Mouse (Mus musculus) c-Kit-positive CD71-positive TER-119-positive erythroid progenitor cells, embryonic 14.5 days (primary cell): Measurements from ENCODE around the gene Gsg1l.

Source experiments
- DNase-seq: peaks from one replicate; pipeline ENCODE4 v3.0.0-alpha.2; 2013; ENCODE audit warnings: low spot score

Gsg1l gene

DNA sequence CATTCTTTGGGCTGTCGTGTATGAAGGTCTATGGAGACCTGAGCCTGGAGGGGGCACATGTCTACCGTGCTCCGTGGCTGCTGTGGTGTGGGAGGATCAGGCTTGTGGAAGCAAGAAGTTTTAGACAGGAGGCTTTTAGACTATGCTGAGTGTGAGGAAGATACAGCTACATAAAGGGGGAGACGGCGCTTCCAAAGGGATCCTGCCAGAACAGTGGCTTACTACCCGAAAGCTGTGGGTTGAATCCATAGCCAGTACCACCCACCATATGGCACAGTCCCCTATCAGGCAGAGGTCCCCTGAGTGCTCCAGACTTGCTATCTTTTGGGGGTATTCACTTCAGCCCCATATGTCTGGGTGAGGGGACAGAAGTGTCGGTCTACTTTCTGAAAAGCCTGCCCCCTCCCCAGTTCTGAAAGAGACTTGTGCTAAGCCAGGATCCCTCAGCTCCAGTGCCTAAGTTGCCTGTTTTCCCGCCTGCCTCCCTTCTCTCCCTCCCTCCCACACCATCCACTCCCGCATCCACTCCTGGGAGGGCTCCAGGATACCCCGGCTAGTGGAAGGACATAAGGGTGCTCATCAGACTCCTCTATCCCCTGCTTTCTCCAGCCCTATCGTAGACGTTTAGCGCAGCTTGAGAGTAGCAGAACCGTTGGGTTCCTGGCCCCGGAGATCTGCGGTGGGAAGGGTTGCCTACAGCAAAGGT lies 1.1 kb downstream of the Gsg1l start:
- DNase-seq: no peak

DNA sequence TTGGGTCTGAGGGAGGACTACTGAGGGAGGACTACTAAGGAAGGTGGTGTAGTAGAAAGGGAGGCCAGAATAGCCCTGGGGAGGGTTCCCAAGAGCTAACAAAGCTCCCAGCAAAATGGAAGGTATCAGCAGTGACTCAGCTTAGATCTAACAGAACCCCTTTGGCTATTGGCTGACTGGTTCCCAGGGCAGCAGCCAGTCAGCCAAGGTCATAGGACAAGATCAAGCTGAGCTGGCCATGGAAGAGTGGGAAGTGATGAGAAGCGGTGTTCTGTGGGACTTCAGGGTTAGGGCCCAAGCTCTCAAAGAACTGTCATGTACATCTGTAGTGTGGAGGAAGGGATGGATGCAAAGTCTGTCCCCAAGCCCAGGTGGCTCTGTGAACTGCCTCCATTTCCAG lies 5.3 kb downstream of the Gsg1l start:
- no peak for DNase-seq

- no peak for DNase-seq
Observed at GRCm38 (mm10) chr7:126075058-126075457, 7.2 kb downstream of the Gsg1l start.

- no peak for DNase-seq
Observed at GRCm38 (mm10) chr7:126070321-126070720, 11.9 kb downstream of the Gsg1l start.

DNA sequence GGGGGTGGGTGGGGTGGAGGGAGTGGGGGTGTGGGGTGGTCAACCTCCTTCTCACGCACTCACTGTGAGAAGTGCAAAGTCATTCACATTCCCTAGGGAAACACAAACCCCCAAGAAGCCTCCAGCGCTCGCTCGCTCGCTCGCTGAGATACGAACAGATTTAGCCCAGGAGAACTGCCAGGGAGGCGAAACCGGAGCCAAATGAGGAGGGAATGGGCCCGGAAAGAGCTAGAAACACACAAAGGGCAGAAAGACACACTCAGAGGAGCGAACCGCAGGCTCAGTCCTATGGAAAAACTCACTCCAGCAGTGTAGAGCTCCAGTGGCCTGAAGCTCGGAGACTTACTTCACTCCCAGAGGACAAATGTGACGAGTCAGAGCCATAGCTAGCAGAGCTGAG lies 15.4 kb downstream of the Gsg1l start:
- no peak for DNase-seq

- DNase-seq: no peak
Observed at GRCm38 (mm10) chr7:126065243-126065876, 16.9 kb downstream of the Gsg1l start.

GRCm38 (mm10) chr7:126062228-126062627 lies 20.0 kb downstream of the Gsg1l start:
- no peak for DNase-seq

GRCm38 (mm10) chr7:126058918-126059317 lies 23.3 kb downstream of the Gsg1l start:
- no peak for DNase-seq

- no peak for DNase-seq
Observed at GRCm38 (mm10) chr7:126057332-126057914, 24.8 kb downstream of the Gsg1l start.

DNA sequence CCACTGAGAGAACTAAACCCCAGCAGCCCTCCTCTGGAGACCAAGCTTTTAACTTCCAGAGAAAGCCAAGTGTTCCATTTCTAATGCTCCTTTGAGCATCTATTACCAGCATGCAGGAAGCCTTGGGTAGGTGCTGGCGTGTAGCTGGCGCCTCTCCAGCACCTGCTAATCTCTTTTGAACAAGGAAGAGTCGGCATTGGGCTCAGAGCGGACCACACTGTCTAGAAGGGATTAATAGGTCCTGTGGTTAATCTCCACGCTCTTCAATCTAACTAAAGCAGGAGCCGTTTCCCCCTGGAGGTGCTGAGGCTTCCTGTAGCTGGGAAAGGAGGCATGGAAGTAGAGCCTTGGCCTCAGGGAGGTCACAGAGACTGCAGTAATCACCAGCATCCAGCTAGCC lies 27.6 kb downstream of the Gsg1l start:
- DNase-seq: no peak

GRCm38 (mm10) chr7:126053618-126054017 lies 28.6 kb downstream of the Gsg1l start:
- DNase-seq: no peak

DNA sequence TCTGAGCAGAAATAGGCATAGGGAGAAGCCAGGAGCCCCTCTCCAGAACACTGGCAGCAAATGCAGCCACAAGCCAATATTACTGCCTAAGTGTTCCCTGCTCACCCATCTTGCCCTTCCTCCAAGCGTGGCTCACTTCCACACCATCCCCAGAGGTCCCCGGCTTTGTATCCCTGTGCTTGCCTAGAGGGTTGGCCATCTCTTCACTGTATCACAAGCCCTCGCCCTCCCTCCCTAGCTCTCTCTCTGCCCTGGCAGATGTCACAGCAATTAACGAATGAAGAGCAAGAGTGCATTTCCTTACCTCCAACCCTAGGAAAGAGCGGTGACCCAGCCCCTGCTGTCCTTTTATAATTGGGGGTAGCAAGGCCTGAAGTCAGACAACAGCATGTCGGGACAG lies 30.3 kb downstream of the Gsg1l start:
- DNase-seq: no peak

GRCm38 (mm10) chr7:126045077-126045476 lies 37.1 kb downstream of the Gsg1l start:
- DNase-seq: no peak

DNA sequence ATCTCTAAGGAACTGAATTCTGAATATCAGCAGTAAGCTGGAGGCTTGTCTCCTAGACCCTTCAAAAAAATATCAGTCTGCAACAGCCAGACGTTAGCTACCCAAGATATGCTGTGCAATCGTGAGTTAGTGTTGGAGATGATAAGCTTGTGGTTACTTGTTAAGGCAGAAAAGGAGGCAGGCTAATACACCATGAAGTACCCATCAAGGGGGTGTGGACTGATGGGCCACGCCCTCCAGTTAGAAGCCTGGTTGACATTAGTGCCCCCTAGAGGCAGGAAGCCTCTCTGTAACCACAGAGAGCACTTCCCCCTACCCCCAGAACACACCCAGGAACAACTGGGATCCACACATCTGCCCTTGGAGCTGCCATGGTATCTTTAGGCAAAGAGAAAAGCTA lies 39.9 kb downstream of the Gsg1l start:
- peak; percentile 85 for DNase-seq

DNA sequence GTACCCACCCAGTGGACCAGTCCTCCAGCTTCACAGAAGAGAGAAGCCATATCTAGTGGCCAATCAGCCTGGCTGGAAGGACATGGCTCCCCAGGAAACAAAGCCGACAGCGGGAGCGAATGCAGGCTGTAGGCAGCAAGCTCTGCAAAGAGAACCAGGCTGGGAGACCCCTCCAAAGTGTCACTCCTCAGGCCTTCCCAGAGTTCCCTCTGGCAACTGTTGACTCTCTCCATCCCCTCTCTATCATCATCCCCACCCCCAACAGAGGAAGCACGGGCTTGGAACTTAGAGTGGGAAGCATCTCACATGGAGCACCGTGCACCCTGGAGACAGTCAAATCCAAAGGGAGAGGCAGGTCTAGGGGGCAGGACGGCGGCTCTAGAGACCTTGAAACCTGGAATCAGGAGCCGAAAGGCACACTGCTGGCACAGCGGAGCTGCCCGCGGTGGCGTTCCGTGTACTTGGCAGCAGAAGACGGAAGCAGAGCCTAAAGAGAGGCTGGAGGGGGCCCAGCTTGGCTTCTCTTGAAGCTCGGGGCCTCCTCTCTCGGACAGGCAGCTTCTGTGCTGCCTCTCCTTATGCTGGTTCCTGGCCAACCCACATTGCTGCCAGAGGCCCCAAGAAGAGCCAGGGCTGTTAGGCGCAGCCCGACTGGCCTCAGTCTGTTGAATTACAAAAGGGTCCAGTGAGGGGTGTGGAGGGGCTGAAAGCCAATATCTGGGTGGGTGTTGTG lies 41.3 kb downstream of the Gsg1l start:
- no peak for DNase-seq

GRCm38 (mm10) chr7:126039847-126040246 lies 42.4 kb downstream of the Gsg1l start:
- DNase-seq: no peak

DNA sequence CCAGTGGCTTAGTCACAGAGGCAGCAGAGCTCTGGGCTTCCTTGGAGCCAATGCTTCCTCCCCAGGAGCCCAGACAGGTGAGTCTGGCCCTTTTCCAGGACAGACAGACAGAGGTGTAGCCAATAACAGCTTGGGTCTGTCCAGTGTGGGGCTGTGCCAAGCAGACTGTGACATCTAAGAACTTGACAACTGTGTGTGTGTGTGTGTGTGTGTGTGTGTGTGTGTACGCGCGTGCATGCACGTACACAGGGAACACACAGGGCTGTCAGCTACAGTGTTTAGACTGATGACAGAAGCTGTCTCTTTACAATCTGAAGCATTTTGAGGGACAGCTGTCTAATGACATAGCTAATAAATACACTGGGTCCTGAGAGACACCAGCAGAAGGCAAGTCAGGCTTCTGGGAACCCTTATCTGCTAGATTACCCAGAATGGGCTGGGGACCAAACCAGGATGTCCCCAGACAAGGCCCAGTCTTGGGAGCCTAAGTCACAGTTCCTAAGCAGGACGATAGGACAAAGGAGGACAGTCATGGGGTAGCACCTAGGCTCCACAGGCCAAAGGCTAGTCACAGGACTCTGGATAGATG lies 42.9 kb downstream of the Gsg1l start:
- peak; percentile 91 for DNase-seq

- no peak for DNase-seq
Observed at GRCm38 (mm10) chr7:126038366-126039246, 43.6 kb downstream of the Gsg1l start.

DNA sequence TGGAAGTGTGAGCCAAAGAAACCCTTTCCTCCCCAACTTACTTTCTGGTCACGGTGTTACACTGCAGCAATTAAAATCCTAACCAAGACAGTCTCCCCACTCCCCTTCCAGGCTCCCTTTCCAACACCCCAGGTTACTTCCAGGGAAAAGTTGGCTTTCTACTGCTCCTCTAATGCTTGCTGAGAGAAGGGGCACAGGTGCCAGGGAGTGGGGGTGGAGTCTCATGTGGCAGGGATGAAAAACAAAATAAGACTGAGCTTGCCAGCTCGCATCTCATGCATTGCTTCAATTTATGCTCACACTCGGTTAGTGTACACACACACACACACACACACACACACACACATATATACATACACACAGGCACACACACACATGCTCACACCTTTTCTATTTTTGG lies 46.9 kb downstream of the Gsg1l start:
- no peak for DNase-seq

DNA sequence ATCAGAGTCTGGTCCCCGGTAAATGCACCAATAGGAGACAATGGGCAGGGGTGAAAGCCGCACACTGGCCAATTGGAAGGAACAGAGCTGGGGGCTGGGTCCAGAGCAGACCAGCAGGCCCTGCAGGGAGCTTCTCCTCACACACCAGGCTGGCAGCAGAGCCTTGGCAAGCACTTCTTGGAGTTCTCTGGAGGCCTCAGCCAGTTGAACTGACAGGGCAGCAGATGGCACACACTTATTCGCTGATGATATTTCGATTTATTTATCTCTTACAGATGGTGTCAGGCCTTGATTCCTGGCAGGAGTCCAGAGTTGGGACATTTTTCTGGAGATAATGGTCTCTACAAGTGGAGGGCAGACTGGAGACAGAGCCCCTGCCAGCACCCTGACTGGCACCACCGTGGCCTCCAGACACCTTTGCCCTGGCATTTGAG lies 49.4 kb downstream of the Gsg1l start:
- no peak for DNase-seq

GRCm38 (mm10) chr7:126032365-126032755 lies 49.9 kb downstream of the Gsg1l start:
- no peak for DNase-seq
